Mouse (Mus musculus): ENCODE measurements at regions not wholly inside any gene's neighbourhood (a gene's known extent, or its start where the extent isn't known, plus 50 kb on each side); places are given as distances from the start of the nearest gene placed in this dataset.

DNA sequence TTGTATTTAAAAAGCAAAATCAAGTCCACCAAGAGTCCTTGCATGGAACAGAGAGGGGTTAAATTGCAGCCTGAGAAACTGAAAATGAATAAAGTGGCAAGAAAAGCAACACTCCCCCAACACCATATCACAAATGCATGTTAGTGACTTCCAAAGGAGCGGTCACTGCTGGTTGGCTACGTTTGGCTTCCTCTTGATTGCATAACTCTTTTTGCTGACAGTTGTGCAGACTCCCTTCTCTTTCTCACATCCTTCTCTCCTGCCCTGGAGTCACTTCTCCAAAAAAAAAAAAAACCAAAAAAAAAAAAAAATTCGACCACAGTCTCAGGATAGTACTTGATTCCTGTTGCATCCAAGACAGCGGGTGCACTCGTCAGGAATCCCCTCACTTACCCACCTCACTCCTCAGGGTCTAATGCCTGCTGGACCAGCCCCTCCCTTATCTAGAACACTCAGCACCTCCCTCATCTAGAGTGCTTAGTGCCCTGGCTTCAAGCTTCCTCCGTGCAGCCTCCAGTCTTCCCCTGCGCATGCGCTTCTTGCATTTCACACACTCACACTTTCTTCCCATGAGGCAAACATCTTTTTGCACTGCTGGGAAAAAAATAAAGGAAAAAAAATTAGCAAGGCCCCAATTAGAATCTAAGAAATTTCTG is 100.8 kb upstream of the Bank1 start:
- TF ChIP-seq CTCF (IDR thresholded peaks at IDR 0.05; ENCODE audit: control insufficient read depth, insufficient read depth, insufficient replicate concordance, low read depth, low read length) (no peak), POLR2A (IDR thresholded peaks at IDR 0.05; ENCODE audit: control insufficient read depth, low read depth, low read length) (no peak)
- no peaks in the 10 kb centered on the region for H3K4me1 ChIP-seq (ENCODE audit: control insufficient read depth, insufficient read depth, low read length)
- H3K4me3 ChIP-seq (ENCODE audit: control insufficient read depth, low read depth, low read length) = no peak overlapping the region
- no peak overlapping the region for H3K27ac ChIP-seq (ENCODE audit: control insufficient read depth, insufficient read depth, low read depth, low read length)
- no peaks in the 10 kb centered on the region for H3K36me3 ChIP-seq (ENCODE audit: control insufficient read depth, insufficient read depth, low read length)
- H3K27me3 ChIP-seq (ENCODE audit: control insufficient read depth, insufficient read depth, low read length) = no peaks in the 10 kb centered on the region

GRCm38 (mm10) chr3:136421969-136422614 is 96.2 kb upstream of the Bank1 start:
- H3K27me3 ChIP-seq (ENCODE audit: control insufficient read depth, insufficient read depth, low read length) = no peaks in the 10 kb centered on the region
- H3K4me3 ChIP-seq (ENCODE audit: control insufficient read depth, low read depth, low read length) = no peak overlapping the region
- no peak overlapping the region for H3K27ac ChIP-seq (ENCODE audit: control insufficient read depth, insufficient read depth, low read depth, low read length)
- no peaks in the 10 kb centered on the region for H3K4me1 ChIP-seq (ENCODE audit: control insufficient read depth, insufficient read depth, low read length)
- no peak for TF ChIP-seq CTCF (IDR thresholded peaks at IDR 0.05; ENCODE audit: control insufficient read depth, insufficient read depth, insufficient replicate concordance, low read depth, low read length)
- no peak for TF ChIP-seq POLR2A (IDR thresholded peaks at IDR 0.05; ENCODE audit: control insufficient read depth, low read depth, low read length)
- H3K36me3 ChIP-seq (ENCODE audit: control insufficient read depth, insufficient read depth, low read length) = no peaks in the 10 kb centered on the region

- Histone ChIP-seq H3K4me1 (ENCODE audit: control insufficient read depth, insufficient read depth, low read length) (no peaks in the 10 kb centered on the region), H3K36me3 (ENCODE audit: control insufficient read depth, insufficient read depth, low read length) (no peaks in the 10 kb centered on the region), H3K27ac (ENCODE audit: control insufficient read depth, insufficient read depth, low read depth, low read length) (no peak overlapping the region), H3K27me3 (ENCODE audit: control insufficient read depth, insufficient read depth, low read length) (no peaks in the 10 kb centered on the region), H3K4me3 (ENCODE audit: control insufficient read depth, low read depth, low read length) (no peak overlapping the region)
- TF ChIP-seq POLR2A (IDR thresholded peaks at IDR 0.05; ENCODE audit: control insufficient read depth, low read depth, low read length) (no peak), CTCF (IDR thresholded peaks at IDR 0.05; ENCODE audit: control insufficient read depth, insufficient read depth, insufficient replicate concordance, low read depth, low read length) (no peak)
Measured at GRCm38 (mm10) chr3:136405606-136406005, 79.7 kb upstream of the Bank1 start.

DNA sequence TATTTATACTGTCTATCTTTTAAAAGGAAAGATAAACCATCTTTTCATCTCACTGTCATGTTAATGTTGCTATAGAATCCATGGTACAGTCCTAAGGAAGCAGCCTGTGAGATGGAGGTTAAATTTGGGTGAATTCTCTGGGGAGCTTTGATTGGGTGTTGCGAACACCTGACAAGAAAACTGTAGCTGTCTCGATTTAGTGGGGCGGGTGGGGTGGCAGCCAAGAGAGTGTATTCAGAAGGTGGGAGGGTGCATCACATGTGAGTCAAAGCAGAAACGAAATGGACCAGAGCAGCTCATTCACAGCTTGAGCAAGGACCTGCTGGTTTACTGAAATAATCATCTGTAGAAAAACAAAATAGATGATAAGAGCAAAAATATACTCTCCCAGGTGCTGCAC is 57.4 kb upstream of the Bank1 start:
- Histone ChIP-seq H3K27me3 (ENCODE audit: control insufficient read depth, insufficient read depth, low read length) (no peaks in the 10 kb centered on the region), H3K36me3 (ENCODE audit: control insufficient read depth, insufficient read depth, low read length) (no peaks in the 10 kb centered on the region), H3K4me3 (ENCODE audit: control insufficient read depth, low read depth, low read length) (no peak overlapping the region), H3K27ac (ENCODE audit: control insufficient read depth, insufficient read depth, low read depth, low read length) (no peak overlapping the region), H3K4me1 (ENCODE audit: control insufficient read depth, insufficient read depth, low read length) (no peaks in the 10 kb centered on the region)
- TF ChIP-seq POLR2A (IDR thresholded peaks at IDR 0.05; ENCODE audit: control insufficient read depth, low read depth, low read length) = no peak
- TF ChIP-seq CTCF (IDR thresholded peaks at IDR 0.05; ENCODE audit: control insufficient read depth, insufficient read depth, insufficient replicate concordance, low read depth, low read length) = no peak

DNA sequence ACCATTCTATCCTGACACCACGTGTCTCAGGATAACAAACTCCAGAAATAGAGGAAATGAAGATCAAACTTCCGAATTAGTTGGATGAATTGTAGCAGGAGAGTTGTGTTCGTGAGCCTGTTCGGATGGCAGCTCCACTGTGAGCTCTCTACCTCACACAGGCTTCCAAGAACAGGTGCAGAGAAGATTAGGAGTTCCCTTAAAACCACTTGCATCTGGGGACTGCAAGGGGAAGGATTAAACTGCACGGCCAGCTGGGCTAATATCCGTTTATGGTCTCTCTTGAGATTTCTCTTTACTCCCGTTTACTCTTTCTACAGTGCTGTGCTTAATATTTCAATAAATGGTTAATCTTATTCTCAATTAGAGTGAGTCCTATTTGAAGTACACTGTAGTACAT is 54.8 kb upstream of the Bank1 start:
- Histone ChIP-seq H3K27me3 (ENCODE audit: control insufficient read depth, insufficient read depth, low read length) (no peaks in the 10 kb centered on the region), H3K27ac (ENCODE audit: control insufficient read depth, insufficient read depth, low read depth, low read length) (no peak overlapping the region)
- TF ChIP-seq CTCF (IDR thresholded peaks at IDR 0.05; ENCODE audit: control insufficient read depth, insufficient read depth, insufficient replicate concordance, low read depth, low read length) = no peak
- TF ChIP-seq POLR2A (IDR thresholded peaks at IDR 0.05; ENCODE audit: control insufficient read depth, low read depth, low read length) = no peak

GRCm38 (mm10) chr3:136379741-136380398 is 54.0 kb upstream of the Bank1 start:
- H3K27ac ChIP-seq (ENCODE audit: control insufficient read depth, insufficient read depth, low read depth, low read length) = no peak overlapping the region
- no peaks in the 10 kb centered on the region for H3K4me1 ChIP-seq (ENCODE audit: control insufficient read depth, insufficient read depth, low read length)
- no peaks in the 10 kb centered on the region for H3K36me3 ChIP-seq (ENCODE audit: control insufficient read depth, insufficient read depth, low read length)
- TF ChIP-seq CTCF (IDR thresholded peaks at IDR 0.05; ENCODE audit: control insufficient read depth, insufficient read depth, insufficient replicate concordance, low read depth, low read length) = no peak
- TF ChIP-seq POLR2A (IDR thresholded peaks at IDR 0.05; ENCODE audit: control insufficient read depth, low read depth, low read length) = no peak
- no peak overlapping the region for H3K4me3 ChIP-seq (ENCODE audit: control insufficient read depth, low read depth, low read length)
- H3K27me3 ChIP-seq (ENCODE audit: control insufficient read depth, insufficient read depth, low read length) = no peaks in the 10 kb centered on the region

More for the DNA sequence above, 54.8 kb upstream of the Bank1 start:
- no peak overlapping the region for H3K4me3 ChIP-seq (ENCODE audit: control insufficient read depth, low read depth, low read length)
- no peaks in the 10 kb centered on the region for H3K36me3 ChIP-seq (ENCODE audit: control insufficient read depth, insufficient read depth, low read length)
- no peaks in the 10 kb centered on the region for H3K4me1 ChIP-seq (ENCODE audit: control insufficient read depth, insufficient read depth, low read length)

- Histone ChIP-seq H3K27ac (ENCODE audit: control insufficient read depth, insufficient read depth, low read depth, low read length) (no peak overlapping the region), H3K36me3 (ENCODE audit: control insufficient read depth, insufficient read depth, low read length) (no peaks in the 10 kb centered on the region)
Measured at GRCm38 (mm10) chr3:136376893-136377292, 51.0 kb upstream of the Bank1 start.

More at GRCm38 (mm10) chr3:136376893-136377292, 51.0 kb upstream of the Bank1 start:
- Histone ChIP-seq H3K27me3 (ENCODE audit: control insufficient read depth, insufficient read depth, low read length) (no peaks in the 10 kb centered on the region), H3K4me1 (ENCODE audit: control insufficient read depth, insufficient read depth, low read length) (no peaks in the 10 kb centered on the region), H3K4me3 (ENCODE audit: control insufficient read depth, low read depth, low read length) (no peak overlapping the region)
- TF ChIP-seq CTCF (IDR thresholded peaks at IDR 0.05; ENCODE audit: control insufficient read depth, insufficient read depth, insufficient replicate concordance, low read depth, low read length) (no peak), POLR2A (IDR thresholded peaks at IDR 0.05; ENCODE audit: control insufficient read depth, low read depth, low read length) (no peak)
